Mouse (Mus musculus): ENCODE measurements around the gene Clpsl2.
"Not testable (repeated sequence)": the region's sequence is repeated elsewhere in the genome, so short reads cannot be mapped to it uniquely, and the experiment has no call there.

The Clpsl2 gene

DNA sequence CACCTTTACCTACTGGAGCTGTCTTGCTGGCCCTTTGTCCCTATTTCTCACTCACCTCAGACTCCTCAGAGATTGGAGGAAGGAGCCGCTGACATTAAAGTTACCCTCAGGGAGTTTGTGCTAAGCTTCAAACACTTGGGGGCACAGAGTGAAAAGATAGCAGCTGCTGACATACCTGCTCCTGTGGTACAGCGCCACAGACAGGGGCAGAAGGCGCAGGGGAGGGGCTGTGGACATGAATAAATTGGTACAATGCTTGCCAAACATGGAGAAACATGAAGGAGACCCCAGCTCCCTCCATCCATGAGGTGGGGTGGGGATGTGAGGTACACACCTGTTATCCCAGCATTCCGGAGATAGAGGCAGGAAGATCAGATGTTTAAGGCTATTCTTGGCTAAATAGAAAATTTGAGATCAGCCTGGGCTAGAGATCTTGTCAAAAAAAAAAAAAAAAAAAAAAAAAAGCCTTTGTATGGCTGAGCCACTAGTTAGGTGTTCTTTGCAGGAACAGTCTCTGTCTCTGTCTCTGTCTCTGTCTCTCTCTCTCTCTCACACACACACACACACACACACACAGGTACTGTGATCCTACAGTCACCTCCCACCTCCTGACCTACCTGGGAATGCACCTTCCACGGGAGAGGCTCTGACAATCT lies 28.0 kb upstream of the Clpsl2 start:
- no peak for DNase-seq

DNA sequence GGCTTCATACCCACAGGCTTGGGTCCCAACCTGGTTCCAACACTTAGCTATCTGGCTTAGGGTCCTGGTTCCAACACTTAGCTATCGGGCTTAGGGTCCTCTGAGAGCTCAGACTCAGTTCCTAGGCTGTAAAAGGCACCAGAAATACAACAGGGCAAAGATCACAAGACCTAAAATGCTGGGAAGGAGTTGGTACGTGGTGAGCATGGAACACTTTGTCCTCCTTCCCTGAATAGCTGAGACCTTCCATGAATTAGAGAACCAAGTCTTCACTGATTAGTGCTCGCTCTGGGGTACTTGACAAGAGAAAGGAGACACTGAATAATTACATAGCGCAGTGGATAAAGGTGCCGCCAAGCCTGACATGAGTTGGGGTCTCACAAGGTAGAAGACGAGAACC lies 27.3 kb upstream of the Clpsl2 start:
- DNase-seq = no peak

DNA sequence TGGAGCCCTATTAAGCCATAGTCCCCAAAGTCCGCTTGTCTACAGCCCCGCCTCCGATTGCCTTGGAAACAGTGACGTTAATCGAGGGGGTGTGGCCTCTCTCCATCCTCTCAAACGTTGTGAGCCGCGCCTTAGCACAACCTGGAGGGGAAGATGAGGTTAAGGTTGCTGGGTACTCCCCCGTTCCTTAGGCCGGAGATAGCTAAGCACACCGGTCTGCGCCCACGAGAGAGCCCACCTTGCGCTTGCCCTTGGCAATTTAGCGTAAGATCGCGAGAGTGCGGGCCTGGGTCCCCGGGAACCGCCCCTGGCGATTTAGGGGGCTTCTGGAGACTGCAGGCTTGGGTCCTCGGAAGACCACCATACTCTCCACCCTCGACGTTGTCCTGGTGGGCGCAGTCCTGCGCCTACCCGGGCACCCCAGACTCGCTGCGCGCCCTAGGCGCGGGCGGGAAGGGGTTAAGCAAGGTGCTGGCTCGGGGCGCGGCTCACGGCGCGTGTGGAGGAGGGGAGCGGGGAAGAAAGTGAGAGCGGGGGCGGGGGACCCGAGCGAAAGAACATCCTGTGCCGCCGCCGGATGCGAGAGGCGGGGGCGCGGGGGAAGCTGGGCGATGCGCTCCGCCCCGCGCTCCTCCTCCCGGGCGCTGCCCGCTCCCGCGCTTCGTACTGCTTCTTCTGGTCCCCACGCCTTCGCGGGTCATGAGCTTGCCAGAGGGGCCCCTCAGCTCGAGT lies 26.4 kb upstream of the Clpsl2 start:
- DNase-seq = peak; percentile 94 to 95

DNA sequence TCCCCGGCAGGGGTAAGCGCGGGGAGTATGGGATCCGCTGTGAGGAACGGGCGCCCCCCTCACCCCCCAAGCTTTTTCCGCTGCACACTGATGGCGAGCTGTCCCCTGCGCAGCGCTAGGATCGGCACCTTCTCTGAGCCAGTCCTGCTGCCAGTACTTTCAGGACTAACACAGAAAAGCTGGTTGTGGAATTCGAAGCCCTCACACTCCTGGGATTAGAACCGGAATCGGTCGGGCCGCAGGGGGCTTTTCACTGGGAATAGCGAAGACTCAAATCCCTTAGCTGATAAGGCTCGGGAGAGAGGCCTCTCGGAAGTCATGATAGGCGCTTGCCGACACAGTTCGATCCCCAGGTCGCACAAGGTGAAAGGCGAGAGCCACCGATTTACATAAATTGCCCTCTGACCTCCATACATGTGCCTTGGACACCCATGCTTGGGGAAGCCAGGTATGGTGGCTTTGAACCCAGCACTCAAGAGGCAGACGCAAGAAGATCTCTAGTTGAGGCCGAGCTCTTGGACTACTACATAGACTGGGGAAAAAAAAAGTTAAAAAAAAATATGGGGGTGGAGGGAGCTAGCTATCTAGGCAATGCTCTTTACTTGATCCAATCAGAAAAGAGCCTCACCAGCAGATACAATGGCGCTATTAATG lies 25.7 kb upstream of the Clpsl2 start:
- no peak for DNase-seq

DNA sequence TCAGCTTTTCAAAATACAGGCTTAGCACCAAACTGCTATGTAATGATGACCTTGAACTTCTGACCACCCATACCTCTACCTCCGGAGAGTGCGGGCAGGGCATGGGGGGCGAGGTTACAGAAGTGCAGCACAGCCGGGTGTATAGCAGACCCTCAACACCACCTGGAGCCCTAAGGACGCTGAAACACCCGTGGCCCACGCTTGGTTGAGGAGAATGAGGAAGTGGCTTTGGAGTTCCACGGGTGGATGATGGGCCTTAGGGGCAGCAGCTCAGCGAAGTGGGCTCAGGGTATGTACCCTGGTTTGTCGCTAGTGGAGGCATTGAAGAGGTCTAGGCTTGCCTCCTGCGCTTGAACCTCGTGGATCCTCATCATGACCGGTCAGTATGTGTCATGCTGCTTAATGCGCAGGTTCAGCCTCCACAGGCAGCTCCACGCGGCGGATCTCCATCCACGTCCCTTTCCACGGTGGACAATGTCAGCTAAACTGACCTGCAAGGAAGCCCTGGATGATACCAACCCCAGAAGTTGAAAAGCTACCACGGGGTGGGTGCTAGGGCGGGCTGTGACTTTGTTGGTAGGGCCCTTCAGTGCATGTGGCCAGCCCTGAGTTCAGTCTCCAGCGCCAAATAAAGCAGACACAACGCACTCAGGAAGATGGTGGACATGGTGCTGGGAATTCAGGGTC lies 25.1 kb upstream of the Clpsl2 start:
- no peak for DNase-seq

DNA sequence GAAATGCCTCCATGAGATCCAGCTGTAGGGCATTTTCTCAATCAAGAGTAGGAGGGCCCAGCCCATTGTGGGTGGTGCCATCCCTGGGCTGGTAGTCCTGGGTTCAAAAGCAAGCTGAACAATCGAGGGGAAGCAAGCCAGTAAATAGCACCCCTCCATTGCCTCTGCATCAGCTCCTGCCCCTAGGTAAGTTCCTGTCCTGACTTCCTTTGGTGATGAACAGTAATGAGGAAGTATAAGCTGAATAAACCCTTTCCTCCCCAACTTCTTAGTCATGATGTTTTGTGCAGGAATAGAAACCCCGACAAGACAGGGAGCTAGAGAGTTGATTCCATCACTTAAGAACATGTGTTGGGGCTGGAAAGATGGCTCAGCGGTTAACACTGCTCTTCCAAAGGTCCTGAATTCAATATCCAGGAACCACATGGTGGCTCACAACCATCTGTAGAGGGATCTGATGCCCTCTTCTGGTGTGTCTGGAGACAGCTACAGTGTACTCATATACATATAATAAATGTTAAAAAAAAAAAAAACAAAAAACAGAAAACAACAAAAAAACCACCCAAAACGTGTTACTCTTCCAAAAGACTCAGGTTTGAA lies 24.3 kb upstream of the Clpsl2 start:
- no peak for DNase-seq

DNA sequence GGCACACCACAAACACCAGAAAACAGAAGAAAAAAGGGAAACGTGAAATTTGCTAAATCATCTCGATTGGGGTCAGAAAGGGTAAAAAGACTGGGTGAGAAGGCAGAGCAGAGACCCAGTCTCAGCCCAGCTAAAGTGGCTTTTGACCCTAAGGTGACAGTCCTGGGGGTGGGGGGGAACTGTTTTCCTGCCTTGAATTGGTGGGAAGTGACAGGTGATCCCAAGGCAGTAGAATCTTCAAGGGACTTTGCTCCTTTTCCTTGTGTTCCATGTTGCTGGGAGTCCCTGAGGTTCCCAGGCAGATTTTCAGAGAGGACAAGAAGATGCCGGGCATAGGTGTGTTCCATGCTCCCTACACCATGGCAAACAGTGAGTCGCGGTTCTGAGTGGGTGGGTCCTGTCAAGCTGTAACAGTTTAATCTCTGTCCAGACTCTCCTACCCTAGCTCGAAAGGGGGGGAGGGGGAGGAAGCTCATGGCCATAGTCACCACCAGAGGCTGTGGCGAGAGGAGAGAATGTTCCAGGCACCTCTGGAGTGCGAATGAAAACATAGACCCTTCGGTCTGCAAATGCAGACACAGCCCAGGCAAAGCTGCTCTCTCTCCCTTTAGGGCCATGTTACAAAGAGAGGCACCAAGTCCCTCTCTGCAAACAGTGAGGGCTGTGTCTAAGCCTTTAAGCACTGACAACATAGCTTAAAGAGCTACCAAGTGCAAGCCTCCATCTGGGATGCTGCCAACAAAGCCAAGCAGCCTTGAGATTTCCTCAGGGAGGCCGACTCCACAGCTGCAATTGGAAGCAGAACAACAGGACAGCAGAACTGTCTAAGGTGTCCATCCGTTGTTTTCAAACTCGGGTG lies 21.8 kb upstream of the Clpsl2 start:
- DNase-seq = no peak

DNA sequence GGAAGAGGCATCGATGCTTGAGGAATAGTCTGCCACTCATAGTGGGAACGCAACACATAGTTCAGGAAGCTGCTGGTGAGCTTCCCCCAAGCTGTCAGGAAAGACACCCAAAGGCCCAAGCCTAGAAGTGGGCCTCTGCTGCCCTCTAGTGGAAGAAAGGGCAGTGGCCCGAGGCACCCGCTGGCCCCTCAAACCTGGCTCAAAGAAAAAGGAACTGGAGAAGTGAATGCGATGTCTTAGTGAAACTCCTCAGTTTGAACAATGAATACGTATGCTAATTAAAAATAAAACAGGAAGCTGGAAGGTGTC lies 21.2 kb upstream of the Clpsl2 start:
- DNase-seq = peak; percentile 94 to 96

DNA sequence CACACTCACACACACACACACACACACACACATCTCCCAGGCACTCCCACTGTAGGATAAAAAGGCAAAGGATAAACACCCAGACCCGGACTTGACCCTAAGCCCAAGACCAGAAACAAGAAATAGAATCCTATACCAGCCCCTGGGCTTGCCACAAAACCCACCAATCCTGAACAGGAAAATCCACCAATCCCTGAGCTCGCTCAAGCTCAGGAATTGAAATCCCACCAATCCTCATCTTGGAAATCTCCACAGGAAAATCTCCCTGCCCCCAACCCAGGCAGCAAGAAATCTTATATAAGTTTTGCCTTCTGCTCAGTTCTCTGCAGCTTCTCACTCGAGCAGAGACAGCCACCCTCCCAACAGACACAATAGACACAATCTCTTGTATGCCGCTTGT lies 20.1 kb upstream of the Clpsl2 start:
- no peak for DNase-seq

DNA sequence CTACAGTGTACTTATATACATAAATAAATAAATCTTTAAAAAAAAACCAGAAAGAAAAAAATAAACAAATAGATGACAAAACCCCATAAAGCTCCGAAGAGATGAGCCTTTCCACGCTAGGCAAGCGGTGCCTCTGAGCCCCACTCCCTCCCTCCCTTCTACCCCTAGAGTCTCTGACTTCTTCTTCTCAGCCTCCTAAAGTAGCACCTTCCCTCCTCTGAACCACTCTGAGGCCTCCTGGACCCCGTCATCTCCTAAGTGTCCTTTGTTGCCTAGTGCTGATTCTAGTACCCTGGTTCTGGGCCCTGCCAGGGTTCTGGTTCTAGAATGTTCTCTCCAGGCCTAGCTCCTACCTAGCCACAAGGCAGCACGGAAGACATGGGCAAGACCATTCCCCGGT lies 18.7 kb upstream of the Clpsl2 start, which contains the start of gene Armc12:
Gene Armc12, plus strand, starts transcription at position 301 of the 400 bp plus-strand sequence.
- no peak for DNase-seq

DNA sequence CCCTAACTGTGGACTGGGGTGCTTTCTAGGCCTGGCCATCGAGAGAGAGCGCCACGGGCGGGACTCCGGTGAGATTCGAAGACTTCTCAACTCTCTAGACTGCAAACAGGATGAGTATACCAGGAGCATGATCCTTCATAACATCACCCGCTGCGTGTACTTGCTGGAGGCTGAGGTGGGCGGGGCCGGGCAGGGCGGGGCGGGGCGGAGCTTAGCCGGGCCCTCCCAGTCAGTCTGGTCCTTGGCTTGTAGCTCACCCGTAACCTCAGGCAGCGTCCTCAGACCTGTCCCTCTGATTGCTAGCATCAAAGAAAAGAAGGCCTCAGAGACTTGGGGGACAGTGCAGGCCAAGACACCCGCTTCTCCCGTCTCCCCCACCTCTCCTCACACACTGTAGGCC lies 17.3 kb upstream of the Clpsl2 start:
- DNase-seq = no peak

DNA sequence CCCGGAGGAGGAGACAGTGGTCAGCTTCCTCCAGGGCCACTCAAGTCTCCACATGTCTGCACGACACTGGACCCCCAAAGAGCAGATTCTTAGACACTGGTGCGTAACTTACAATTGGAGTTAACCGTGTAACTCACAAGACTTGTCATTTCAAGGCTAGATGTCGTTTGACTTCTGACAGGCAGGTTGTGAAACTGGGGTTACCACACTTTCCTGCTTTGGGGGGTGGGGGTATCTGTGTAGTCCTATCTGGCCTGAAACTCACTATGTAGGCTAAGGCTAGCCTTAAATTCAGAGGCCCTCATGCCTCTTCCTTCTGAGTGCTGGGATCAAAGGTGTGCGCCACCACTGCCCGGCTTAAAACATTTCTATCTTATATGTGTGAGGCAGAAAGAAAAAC lies 16.7 kb upstream of the Clpsl2 start:
- no peak for DNase-seq

DNA sequence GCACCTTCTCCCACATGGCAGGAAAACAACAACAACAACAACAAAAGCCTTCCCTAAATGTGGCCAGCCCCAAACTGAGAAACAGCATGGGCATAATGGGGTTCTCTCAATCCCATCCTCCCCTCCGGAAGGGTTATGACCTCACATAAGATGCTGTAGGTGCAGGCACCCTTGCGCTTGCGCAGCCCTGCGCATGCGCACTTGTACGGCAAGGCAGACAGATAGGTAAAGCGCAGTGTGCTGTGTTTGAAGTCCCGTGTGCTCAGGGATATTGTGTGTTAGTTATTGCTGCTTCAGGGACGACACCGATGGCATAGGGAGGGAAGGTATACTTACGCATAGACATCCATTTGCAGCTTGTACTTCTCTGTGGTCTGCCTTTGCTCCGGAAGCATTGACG lies 15.9 kb upstream of the Clpsl2 start:
- DNase-seq = no peak

DNA sequence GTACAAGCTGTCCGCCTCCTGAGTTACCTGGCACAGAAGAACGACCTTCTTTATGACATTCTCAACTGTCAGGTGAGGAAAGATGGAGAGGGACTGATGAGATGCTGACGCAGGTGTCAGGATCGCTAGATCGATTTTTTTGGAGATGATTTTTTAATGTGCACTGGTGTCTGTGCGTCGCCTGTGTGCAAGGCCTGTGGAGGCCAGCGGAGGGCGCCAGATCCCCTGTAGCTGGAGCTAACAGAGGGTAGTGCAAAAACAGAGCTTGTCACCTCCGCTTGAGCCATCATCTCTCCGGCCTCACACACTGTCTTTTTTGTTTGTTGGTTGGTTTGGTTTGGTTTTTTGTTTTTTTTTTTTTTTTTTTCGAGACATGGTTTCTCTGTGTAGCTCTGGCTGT lies 11.3 kb upstream of the Clpsl2 start:
- peak; percentile 28 to 46 for DNase-seq

DNA sequence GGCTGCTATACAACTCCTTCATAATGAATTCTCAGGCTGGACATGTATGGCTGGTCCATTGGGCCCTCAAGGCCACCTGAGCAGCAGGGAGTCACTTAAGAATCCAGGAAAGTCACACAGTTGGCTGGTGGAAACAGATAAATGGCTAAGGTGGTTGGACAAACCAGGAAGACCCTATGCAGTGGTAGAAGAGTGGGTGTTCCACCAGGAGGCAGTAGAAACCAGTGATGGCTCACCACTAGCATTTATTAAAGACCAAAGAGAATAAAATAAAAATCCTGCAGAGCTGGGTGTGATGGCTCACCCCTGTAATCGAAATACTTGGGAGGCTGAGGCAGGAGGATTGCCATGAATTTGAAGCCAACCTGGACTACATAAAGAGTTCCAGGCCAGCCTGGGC lies 2.3 kb upstream of the Clpsl2 start:
- DNase-seq = peak in 1 of 2 experiments; percentile 38

DNA sequence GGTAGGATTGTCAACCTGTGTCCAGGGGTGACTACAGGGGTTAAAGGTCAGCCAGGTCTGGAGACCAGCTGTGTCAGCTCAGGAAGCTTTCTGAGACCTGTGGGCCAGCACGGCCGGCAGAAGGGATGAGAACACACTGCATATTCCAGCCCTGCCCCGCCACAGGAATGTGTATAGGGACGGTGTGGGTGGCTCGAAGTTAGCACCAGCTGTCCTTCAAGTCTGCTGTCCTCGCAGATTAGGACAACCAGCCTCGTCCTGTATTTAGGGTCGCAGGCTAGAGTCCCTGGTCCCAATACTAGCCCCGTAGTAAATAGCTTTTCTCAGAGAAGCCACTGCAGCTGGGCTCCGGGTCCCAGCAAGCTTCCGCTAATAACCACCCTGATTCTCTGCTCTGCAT lies 661 bp upstream of the Clpsl2 start:
- DNase-seq = no peak

DNA sequence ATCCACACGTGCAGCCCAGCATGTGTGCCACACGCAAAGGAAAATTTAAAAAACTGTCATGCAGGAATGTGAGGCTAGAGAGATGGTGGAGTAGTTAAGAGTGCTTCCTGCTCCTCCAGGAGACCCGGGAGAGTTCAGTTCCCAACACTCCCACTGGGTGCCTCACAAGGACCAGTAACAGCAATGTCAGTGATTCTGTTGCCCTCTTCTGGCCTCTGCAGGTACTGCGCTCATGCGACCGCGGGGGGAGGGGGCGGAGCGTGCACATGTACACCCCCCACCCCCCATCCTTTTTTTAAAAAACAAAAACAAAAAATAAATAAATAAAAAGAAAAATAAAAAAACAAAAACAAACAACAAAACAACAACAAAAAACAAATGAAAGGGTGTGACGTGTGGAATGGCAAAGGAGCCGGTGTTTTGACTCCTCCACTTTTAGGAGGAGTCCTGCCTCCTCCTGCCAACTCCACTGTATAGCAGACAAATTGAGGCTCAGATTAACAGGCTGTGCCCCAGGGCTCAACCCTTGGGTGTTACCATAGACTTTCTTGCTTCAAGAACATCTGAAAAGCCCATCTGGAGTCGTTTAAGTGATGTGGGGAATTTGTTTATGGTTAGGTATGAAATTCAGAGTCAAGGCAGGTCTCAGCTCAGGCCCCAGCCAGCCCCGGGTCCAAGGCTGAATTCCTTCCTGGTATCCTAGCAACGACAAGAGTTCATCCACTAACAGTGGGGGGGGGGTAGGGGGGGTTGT lies 4.0 kb downstream of the Clpsl2 start:
- peak; percentile 84 to 88 for DNase-seq

DNA sequence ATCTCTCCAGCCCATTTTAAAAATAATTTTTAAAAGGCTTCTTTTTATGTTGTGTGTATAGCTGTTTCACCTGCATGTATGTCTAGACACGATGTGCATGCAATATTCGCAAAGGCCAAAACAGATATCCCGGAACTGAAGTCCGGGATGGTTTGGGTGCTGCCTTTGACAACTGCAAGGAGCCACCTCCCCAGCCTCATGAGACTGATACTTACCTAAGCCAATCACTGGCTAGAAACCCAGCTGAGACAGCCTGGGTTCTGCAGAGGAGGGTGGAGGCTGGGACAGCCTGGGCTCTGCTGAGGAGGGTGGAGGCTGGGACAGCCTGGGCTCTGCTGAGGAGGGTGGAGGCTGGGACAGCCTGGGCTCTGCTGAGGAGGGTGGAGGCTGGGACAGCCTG lies 4.8 kb downstream of the Clpsl2 start:
- DNase-seq = not testable (repeated sequence)

DNA sequence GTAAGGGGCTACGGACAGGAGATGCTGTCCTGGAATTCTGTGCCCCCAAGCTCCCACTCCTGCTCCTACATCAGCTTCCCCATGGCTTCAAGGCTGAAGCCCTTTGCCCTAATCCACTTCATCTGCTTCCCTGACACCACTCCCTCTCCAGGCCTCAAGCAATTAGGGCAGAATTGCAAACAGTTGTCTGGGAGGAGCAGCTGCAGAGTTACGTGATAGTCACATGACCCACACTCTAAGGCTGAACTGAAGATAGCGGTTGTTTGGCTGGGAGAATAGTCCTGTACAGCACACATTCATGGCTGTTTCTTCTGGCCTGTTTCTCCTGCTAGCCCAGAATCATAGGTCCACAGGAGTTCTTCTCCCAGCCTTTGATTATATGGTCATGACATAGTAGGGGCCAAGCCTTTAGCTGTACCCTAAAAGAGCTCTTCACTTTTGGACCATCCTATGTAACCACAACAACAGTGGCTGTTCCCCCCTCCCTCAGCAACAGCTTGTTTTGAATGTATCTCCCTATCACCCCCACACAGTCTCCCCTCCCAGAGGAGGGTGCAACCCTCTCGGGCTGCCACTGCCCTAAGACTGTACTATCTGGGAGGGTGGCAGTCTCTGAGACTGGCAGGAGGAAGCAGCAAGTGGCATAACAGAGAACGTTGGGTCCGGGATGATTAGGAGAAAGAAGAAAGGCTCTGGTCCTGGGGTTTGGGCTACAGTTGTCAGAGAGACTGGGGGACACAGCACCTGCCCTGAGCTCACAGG lies 7.6 kb downstream of the Clpsl2 start:
- DNase-seq = no peak

DNA sequence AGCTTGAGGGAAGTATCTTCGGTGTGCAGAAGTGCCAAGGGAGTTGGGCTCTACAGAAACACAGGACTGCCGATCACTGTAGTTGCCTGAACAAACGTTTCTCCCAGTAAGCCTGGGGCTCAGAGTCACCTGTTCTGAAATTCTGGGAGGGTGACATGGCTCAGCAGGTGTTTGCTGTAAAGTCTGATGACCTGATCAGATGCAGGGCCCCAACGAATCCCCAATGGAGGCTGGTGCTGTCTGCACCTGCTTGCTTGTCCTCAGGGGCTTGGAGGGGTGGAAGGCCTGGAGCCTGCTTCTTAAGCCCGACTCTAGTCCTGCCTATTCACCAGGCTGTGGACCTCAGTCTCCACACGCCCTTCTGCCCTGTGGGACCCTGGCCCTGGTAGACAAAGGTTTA lies 8.6 kb downstream of the Clpsl2 start:
- DNase-seq = no peak

DNA sequence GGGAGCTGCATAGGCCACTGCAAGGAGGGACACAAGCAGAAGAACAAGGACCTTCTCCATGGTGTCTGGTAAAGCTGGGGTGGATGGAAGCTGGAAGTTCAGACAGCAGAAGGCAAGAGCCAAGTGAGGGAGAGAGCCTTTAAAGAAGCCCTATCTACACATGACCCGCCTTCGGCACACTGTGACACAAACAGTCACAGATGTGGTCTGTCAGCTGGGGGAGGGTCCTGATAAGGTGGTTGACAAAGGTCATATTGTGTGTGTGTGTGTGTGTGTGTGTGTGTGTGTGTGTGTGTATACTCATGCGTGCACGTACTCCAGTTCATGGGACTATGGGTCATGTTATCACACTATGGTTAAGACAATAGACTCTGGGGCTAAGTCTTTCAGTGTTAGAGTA lies 11.4 kb downstream of the Clpsl2 start, which contains the start of gene Clps:
Gene Clps, minus strand, starts transcription at position 169 of the 400 bp plus-strand sequence.
- DNase-seq = no peak
